Mouse (Mus musculus): ENCODE measurements at regions not wholly inside any gene's neighbourhood (a gene's known extent, or its start where the extent isn't known, plus 50 kb on each side); places are given as distances from the start of the nearest gene placed in this dataset.

GRCm38 (mm10) chr1:61472579-61473242 is 165.9 kb upstream of the Pard3b start:
- Histone ChIP-seq H3K9ac (ENCODE audit: insufficient read depth, low read depth, low read length, poor library complexity, severe bottlenecking) (no peak overlapping the region), H3K4me1 (ENCODE audit: control insufficient read depth in 2 of 2, insufficient read depth in 2 of 2, low read length in 2 of 2, poor library complexity in 1 of 2) (no peaks in the 10 kb centered on the region), H3K27ac (ENCODE audit: insufficient read depth, low read depth, low read length, poor library complexity, severe bottlenecking) (no peak overlapping the region), H3K4me3 (ENCODE audit: insufficient read depth in 1 of 2, low read depth in 1 of 2, low read length in 2 of 2, poor library complexity in 1 of 2, severe bottlenecking in 1 of 2) (no peak overlapping the region), H3K36me3 (ENCODE audit: control insufficient read depth, insufficient read depth, low read length, poor library complexity, severe bottlenecking) (no peaks in the 10 kb centered on the region), H3K9me3 (ENCODE audit: control insufficient read depth, insufficient read depth, low read depth, low read length) (no peaks in the 10 kb centered on the region)
- TF ChIP-seq ZC3H11A (IDR thresholded peaks at IDR 0.05; ENCODE audit: borderline replicate concordance, low read depth, low read length) (no peak), HCFC1 (IDR thresholded peaks at IDR 0.05; ENCODE audit: borderline replicate concordance, insufficient read depth, low read length) (no peak), MAFK (IDR thresholded peaks at IDR 0.05; ENCODE audit: insufficient read depth, low read depth, low read length) (no peak), CHD2 (IDR thresholded peaks at IDR 0.05; ENCODE audit: low read depth, low read length) (no peak), ZNF384 (IDR thresholded peaks at IDR 0.05; ENCODE audit: low read depth, low read length) (no peak)
- DNase-seq (ENCODE audit: low read depth, low spot score): no peak
- in situ Hi-C loops (cut with MboI; ENCODE audit: low sequenced_read_pairs in 2 of 2, unreplicated experiment in 2 of 2): no loop called here

GRCm38 (mm10) chr1:61485459-61485858 is 153.2 kb upstream of the Pard3b start:
- in situ Hi-C loops (cut with MboI; ENCODE audit: low sequenced_read_pairs in 2 of 2, unreplicated experiment in 2 of 2): no loop called here
- H3K9ac ChIP-seq (ENCODE audit: insufficient read depth, low read depth, low read length, poor library complexity, severe bottlenecking): no peak overlapping the region
- DNase-seq (ENCODE audit: low read depth, low spot score): no peak
- no peaks in the 10 kb centered on the region for H3K36me3 ChIP-seq (ENCODE audit: control insufficient read depth, insufficient read depth, low read length, poor library complexity, severe bottlenecking)
- no peak overlapping the region for H3K27ac ChIP-seq (ENCODE audit: insufficient read depth, low read depth, low read length, poor library complexity, severe bottlenecking)
- H3K9me3 ChIP-seq (ENCODE audit: control insufficient read depth, insufficient read depth, low read depth, low read length): no peaks in the 10 kb centered on the region
- H3K4me3 ChIP-seq (ENCODE audit: insufficient read depth in 1 of 2, low read depth in 1 of 2, low read length in 2 of 2, poor library complexity in 1 of 2, severe bottlenecking in 1 of 2): no peak overlapping the region
- no peak for TF ChIP-seq MAFK (IDR thresholded peaks at IDR 0.05; ENCODE audit: insufficient read depth, low read depth, low read length)
- no peak for TF ChIP-seq ZC3H11A (IDR thresholded peaks at IDR 0.05; ENCODE audit: borderline replicate concordance, low read depth, low read length)
- no peak for TF ChIP-seq ZNF384 (IDR thresholded peaks at IDR 0.05; ENCODE audit: low read depth, low read length)
- no peak for TF ChIP-seq CHD2 (IDR thresholded peaks at IDR 0.05; ENCODE audit: low read depth, low read length)
- TF ChIP-seq HCFC1 (IDR thresholded peaks at IDR 0.05; ENCODE audit: borderline replicate concordance, insufficient read depth, low read length): no peak
- H3K4me1 ChIP-seq (ENCODE audit: control insufficient read depth in 2 of 2, insufficient read depth in 2 of 2, low read length in 2 of 2, poor library complexity in 1 of 2): no peaks in the 10 kb centered on the region

GRCm38 (mm10) chr1:61524886-61525285 is 113.7 kb upstream of the Pard3b start:
- in situ Hi-C loops (cut with MboI; ENCODE audit: low sequenced_read_pairs in 2 of 2, unreplicated experiment in 2 of 2): no loop called here
- TF ChIP-seq ZNF384 (IDR thresholded peaks at IDR 0.05; ENCODE audit: low read depth, low read length) (0 out of 2 replicates have a peak, but pooled peaks have one; percentile 42), ZC3H11A (IDR thresholded peaks at IDR 0.05; ENCODE audit: borderline replicate concordance, low read depth, low read length) (peak; percentile 69; the same call in 1 of the 2 replicates), MAFK (IDR thresholded peaks at IDR 0.05; ENCODE audit: insufficient read depth, low read depth, low read length) (no peak)
- no peak for DNase-seq (ENCODE audit: low read depth, low spot score)

GRCm38 (mm10) chr1:61525881-61526280 is 112.7 kb upstream of the Pard3b start:
- no peak overlapping the region for H3K4me3 ChIP-seq (ENCODE audit: insufficient read depth in 1 of 2, low read depth in 1 of 2, low read length in 2 of 2, poor library complexity in 1 of 2, severe bottlenecking in 1 of 2)
- in situ Hi-C loops (cut with MboI; ENCODE audit: low sequenced_read_pairs in 2 of 2, unreplicated experiment in 2 of 2): no loop called here
- no peak for DNase-seq (ENCODE audit: low read depth, low spot score)
- H3K27ac ChIP-seq (ENCODE audit: insufficient read depth, low read depth, low read length, poor library complexity, severe bottlenecking): no peak overlapping the region
- no peak overlapping the region for H3K9ac ChIP-seq (ENCODE audit: insufficient read depth, low read depth, low read length, poor library complexity, severe bottlenecking)
- no peaks in the 10 kb centered on the region for H3K36me3 ChIP-seq (ENCODE audit: control insufficient read depth, insufficient read depth, low read length, poor library complexity, severe bottlenecking)
- peaks cover 2 to 3% of the 10 kb centered on the region in 2 experiments; a peak in 1 of 4 replicates for H3K4me1 ChIP-seq (ENCODE audit: control insufficient read depth in 2 of 2, insufficient read depth in 2 of 2, low read length in 2 of 2, poor library complexity in 1 of 2)
- no peaks in the 10 kb centered on the region for H3K9me3 ChIP-seq (ENCODE audit: control insufficient read depth, insufficient read depth, low read depth, low read length)
- TF ChIP-seq MAFK (IDR thresholded peaks at IDR 0.05; ENCODE audit: insufficient read depth, low read depth, low read length) (no peak), HCFC1 (IDR thresholded peaks at IDR 0.05; ENCODE audit: borderline replicate concordance, insufficient read depth, low read length) (no peak)

More at GRCm38 (mm10) chr1:61524886-61525285, 113.7 kb upstream of the Pard3b start:
- no peak overlapping the region for H3K9ac ChIP-seq (ENCODE audit: insufficient read depth, low read depth, low read length, poor library complexity, severe bottlenecking)
- peaks cover 2 to 3% of the 10 kb centered on the region in 2 experiments; a peak in 1 of 4 replicates for H3K4me1 ChIP-seq (ENCODE audit: control insufficient read depth in 2 of 2, insufficient read depth in 2 of 2, low read length in 2 of 2, poor library complexity in 1 of 2)
- H3K4me3 ChIP-seq (ENCODE audit: insufficient read depth in 1 of 2, low read depth in 1 of 2, low read length in 2 of 2, poor library complexity in 1 of 2, severe bottlenecking in 1 of 2): no peak overlapping the region
- H3K36me3 ChIP-seq (ENCODE audit: control insufficient read depth, insufficient read depth, low read length, poor library complexity, severe bottlenecking): no peaks in the 10 kb centered on the region
- no peak overlapping the region for H3K27ac ChIP-seq (ENCODE audit: insufficient read depth, low read depth, low read length, poor library complexity, severe bottlenecking)
- H3K9me3 ChIP-seq (ENCODE audit: control insufficient read depth, insufficient read depth, low read depth, low read length): no peaks in the 10 kb centered on the region

GRCm38 (mm10) chr1:61528757-61529156 is 109.9 kb upstream of the Pard3b start:
- no peak overlapping the region for H3K9ac ChIP-seq (ENCODE audit: insufficient read depth, low read depth, low read length, poor library complexity, severe bottlenecking)
- no peaks in the 10 kb centered on the region for H3K36me3 ChIP-seq (ENCODE audit: control insufficient read depth, insufficient read depth, low read length, poor library complexity, severe bottlenecking)
- H3K9me3 ChIP-seq (ENCODE audit: control insufficient read depth, insufficient read depth, low read depth, low read length): no peaks in the 10 kb centered on the region
- H3K27ac ChIP-seq (ENCODE audit: insufficient read depth, low read depth, low read length, poor library complexity, severe bottlenecking): no peak overlapping the region
- TF ChIP-seq CHD2 (IDR thresholded peaks at IDR 0.05; ENCODE audit: low read depth, low read length) (no peak), MAFK (IDR thresholded peaks at IDR 0.05; ENCODE audit: insufficient read depth, low read depth, low read length) (no peak), ZC3H11A (IDR thresholded peaks at IDR 0.05; ENCODE audit: borderline replicate concordance, low read depth, low read length) (no peak)
- H3K4me1 ChIP-seq (ENCODE audit: control insufficient read depth in 2 of 2, insufficient read depth in 2 of 2, low read length in 2 of 2, poor library complexity in 1 of 2): peaks cover 2 to 3% of the 10 kb centered on the region in 2 experiments; a peak in 1 of 4 replicates
- no peak for DNase-seq (ENCODE audit: low read depth, low spot score)
- in situ Hi-C loops (cut with MboI; ENCODE audit: low sequenced_read_pairs in 2 of 2, unreplicated experiment in 2 of 2): no loop called here
- H3K4me3 ChIP-seq (ENCODE audit: insufficient read depth in 1 of 2, low read depth in 1 of 2, low read length in 2 of 2, poor library complexity in 1 of 2, severe bottlenecking in 1 of 2): no peak overlapping the region

Measured in ES-E14 (cell line).